Mouse (Mus musculus) cerebellum, adult 2 months (tissue): Measurements from ENCODE around the gene Ndufs7. TPM values are rescaled to one million over a fixed set of nuclear protein-coding genes. Genes with fewer than 3 reads are reported as not detected.
A peak's percentile ranks its signal among the peaks of the same experiment; 100 is the strongest.

Experiments used
- DNase-seq, 2 experiments: peaks; one replicate each; pipeline ENCODE4 v3.0.0; 2021
- H3K27ac ChIP-seq: fragments of 200-500 bp; 2 replicates; pipeline ENCODE4 v1.5.1; 2012; ENCODE audit warnings: low read length, control low read depth, inconsistent platforms; ENCODE audit not compliant: insufficient read depth
- H3K27me3 ChIP-seq: fragments of 200-500 bp; 2 replicates; pipeline ENCODE4 v1.6.1; 2012; ENCODE audit warnings: inconsistent platforms, mild to moderate bottlenecking, low read length, moderate library complexity; ENCODE audit not compliant: control insufficient read depth, insufficient read depth
- H3K4me1 ChIP-seq: fragments of 200-500 bp; 2 replicates; pipeline ENCODE4 v1.6.1; 2011; ENCODE audit warnings: low read length; ENCODE audit not compliant: control insufficient read depth, insufficient read depth
- H3K4me3 ChIP-seq: fragments of 200-500 bp; replicated peaks from 2 replicates; pipeline ENCODE3; 2011; ENCODE audit warnings: mild to moderate bottlenecking, low read depth, low read length, control low read depth; ENCODE audit not compliant: insufficient read depth
- CTCF ChIP-seq: fragments of 200-500 bp; IDR thresholded peaks from 2 replicates; pipeline ENCODE4 v1.5.1; 2011; ENCODE audit warnings: low read depth, mild to moderate bottlenecking, control low read depth, low read length, moderate library complexity, borderline replicate concordance; ENCODE audit not compliant: insufficient read depth
- POLR2A ChIP-seq: fragments of 200-500 bp; IDR thresholded peaks from 2 replicates; pipeline ENCODE4 v1.6.1; 2011; ENCODE audit warnings: low read length, control low read depth, borderline replicate concordance; ENCODE audit not compliant: insufficient read depth
- WGBS: fragments of 180-500 bp; shearing (Covaris S2); methylation state at CpG from one replicate; pipeline ENCODE4 v1.1.7; 2018; 5-methylcytosine and 5-hydroxymethylcytosine counted together
- polyA plus RNA-seq: library from polyadenylated mRNA; depleted of rRNA; stranded (reverse); fragments of >200 nt; gene quantifications from 2 replicates; pipeline ENCODE4 v1.2.3, GENCODE M21; 2012

Gene Ndufs7
- polyA plus RNA-seq, 1 experiment: 668 TPM

DNA sequence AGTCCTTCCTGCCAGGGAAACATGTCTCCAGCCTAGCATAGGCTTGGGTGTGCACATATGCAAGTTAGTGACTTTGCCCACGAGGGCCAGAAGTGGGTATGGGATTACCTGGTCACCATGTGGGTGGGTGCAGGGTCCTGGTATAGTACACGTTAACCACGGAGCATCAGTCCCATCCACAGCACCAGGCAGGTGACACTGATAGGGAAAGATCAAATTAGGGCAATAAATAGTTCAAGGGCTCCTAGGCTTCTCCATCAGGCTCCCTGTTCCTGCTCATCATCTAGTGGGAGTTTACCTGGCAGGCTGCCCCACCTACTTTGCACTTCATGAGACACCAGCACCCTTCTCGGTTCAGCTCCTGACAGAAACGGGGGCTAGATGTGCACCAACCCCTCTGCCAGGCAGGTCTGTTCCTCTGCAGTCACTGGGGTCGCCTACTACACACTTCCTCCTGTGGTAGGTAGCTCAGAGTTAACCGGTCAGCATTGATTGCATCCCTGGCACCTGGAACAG lies 45.9 kb downstream of the Ndufs7 start:
- WGBS: 44% methylated on average over 7 of the region's 7 CpGs
- peaks cover 23% of the 10 kb centered on the region for H3K4me1 ChIP-seq
- no peaks in the 10 kb centered on the region for H3K27me3 ChIP-seq
- no peak for DNase-seq
- H3K27ac ChIP-seq: no peak overlapping the region
- no peak overlapping the region for H3K4me3 ChIP-seq
- TF ChIP-seq POLR2A (no peak), CTCF (no peak)

DNA sequence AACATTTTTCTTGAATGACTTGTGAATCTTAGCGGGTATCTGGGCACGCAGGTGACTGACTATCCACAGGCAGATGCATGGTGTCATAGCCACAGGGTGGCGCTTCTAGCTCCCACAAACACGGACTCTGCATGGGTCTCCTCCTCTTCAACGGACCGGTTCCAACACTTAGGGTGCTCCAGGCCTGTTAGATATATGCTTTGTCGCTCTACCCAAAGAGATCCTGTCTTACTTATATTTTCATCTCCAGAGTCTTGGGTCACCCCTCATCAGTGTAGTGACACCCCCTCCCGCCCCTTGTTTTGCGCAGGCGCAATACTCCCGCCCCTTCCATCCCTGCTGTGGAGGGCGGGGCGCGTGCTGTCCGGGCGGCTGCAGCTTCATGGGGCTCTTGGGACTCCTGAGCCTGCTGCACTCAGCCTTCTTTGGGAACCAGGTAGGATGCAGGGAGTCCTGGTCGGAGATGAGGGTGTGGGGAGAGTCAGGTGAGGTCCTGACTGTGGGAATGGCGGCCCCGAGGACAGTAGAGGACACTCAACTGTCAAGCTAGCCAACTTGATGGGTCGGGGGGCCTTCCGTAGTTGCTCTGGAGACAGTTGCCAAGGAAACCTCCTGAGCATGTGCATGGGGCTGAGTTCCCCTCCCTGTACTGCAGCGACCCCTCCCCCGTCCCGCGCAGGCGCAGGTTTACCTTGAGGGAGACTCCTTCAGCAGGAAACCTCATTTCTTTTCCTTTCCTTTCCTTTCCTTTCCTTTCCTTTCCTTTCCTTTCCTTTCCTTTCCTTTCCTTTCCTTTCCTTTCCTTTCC lies 46.9 kb downstream of the Ndufs7 start, which contains the start of gene Apc2:
Apc2 (plus strand) TSS at position 360 of the 808 bp plus-strand sequence.
- Histone ChIP-seq H3K4me3 (peak within 1 kb of the TSS; percentile 80), H3K27me3 (no peaks in the 10 kb centered on the region), H3K4me1 (peaks cover 29% of the 10 kb centered on the region), H3K27ac (peak within 1 kb of the TSS; percentile 87)
- 1% methylated on average over 26 of the region's 26 CpGs for WGBS
- peak; percentile 83 to 89 for DNase-seq
- peak; percentile 80 for TF ChIP-seq CTCF
- TF ChIP-seq POLR2A: peak; percentile 69; the same call in 1 of the 2 replicates

DNA sequence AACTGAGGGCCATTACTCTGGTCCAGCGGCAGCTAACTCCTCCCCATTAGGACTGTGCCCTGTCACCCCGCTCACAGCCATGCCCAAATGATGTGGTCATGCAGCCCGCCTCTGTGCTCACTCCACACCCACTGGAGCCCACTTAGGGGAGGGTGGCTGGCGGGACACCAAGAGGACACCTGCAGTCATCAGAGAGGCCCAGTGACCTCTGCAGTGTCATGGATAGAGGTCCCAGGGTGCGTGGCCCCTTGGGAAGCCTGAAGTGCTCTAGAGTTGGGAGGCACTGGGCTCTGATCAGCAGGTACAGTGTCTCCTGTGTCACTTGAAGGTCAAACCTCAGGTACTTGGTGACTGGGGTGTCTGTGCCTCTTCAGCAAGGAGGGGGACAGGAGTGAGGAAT lies 47.9 kb downstream of the Ndufs7 start:
- no peak for DNase-seq
- TF ChIP-seq POLR2A (no peak), CTCF (no peak)
- whole genome bisulfite sequencing: 72% methylated on average over 5 of the region's 5 CpGs
- Histone ChIP-seq H3K27ac (peak overlapping the region; percentile 87), H3K27me3 (no peaks in the 10 kb centered on the region), H3K4me3 (peak overlapping the region; percentile 58), H3K4me1 (peaks cover 39% of the 10 kb centered on the region)

DNA sequence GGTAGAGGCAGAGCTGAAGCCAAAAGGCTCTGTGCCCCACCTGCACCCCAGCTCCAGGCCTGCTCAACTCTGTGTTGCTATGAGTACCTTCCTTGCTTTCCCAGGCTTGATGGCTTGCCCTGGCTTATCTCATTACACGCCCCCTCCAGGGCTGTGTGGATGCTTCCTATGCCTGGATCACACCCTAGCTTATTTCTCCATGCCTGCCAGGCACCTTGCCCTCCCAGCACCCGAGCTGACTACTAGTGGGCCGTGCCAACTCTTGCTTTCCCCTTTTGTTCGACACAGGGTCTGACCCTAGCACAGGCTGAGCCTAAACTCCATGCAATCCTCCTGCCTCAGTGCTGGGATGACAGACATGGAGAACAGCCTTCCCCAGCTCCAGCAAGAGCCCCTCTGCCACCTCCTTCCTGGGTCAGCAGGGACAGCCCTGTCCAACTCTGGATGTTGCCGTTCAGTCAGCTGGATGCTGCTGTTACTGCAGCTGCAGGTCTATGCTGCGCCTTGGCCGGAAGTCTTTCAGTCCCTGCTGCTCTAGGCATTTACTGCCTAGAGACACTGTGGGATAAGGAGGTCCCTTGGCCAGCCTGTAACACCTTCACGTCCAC lies 48.7 kb downstream of the Ndufs7 start:
- 18% methylated on average over 8 of the region's 8 CpGs for WGBS
- DNase-seq: no peak
- Histone ChIP-seq H3K4me3 (peak overlapping the region; percentile 58), H3K27me3 (no peaks in the 10 kb centered on the region), H3K4me1 (peaks cover 45% of the 10 kb centered on the region), H3K27ac (peak overlapping the region; percentile 87)
- TF ChIP-seq POLR2A: no peak
- no peak for TF ChIP-seq CTCF

DNA sequence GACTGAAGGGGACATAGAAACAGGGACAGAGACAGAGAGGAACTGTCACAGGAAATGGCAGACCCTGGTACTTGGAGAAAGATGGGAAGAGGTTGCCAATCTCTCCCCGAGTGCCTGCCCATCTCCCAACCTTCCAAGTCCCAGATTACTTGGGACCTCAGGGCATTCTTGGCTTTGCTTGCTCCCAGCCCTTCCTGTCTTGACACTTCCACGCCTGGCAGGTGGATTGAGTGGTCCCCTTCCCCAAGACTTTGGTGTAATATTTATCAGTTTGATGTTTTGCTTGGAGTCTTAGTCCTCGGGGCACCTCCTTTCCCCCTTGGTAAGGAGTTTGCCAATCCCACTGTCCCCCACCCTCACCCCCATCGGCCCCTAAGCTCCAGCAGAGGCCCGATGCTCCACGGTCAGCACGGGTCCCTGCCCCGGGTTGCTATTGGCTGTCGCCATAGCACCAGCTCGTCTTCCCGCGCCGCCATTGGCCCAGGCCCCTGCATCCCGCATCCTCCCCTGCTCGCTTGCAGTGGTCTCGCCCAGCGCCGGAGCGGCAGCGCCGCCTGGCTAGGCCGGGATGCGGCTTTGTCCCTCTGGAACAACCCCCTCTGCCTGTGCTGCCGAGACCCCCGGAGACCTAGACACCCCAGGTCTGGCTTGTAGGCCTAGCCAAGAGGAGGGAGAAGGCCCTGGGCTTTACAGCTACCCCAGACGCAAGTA lies 49.8 kb downstream of the Ndufs7 start:
- peak; percentile 95 to 96 for DNase-seq
- TF ChIP-seq POLR2A (peak; percentile 96), CTCF (no peak)
- Histone ChIP-seq H3K4me1 (peaks cover 45% of the 10 kb centered on the region), H3K4me3 (peak overlapping the region; percentile 97), H3K27me3 (no peaks in the 10 kb centered on the region), H3K27ac (peak overlapping the region; percentile 93)
- 1% methylated on average over 26 of the region's 26 CpGs for WGBS

DNA sequence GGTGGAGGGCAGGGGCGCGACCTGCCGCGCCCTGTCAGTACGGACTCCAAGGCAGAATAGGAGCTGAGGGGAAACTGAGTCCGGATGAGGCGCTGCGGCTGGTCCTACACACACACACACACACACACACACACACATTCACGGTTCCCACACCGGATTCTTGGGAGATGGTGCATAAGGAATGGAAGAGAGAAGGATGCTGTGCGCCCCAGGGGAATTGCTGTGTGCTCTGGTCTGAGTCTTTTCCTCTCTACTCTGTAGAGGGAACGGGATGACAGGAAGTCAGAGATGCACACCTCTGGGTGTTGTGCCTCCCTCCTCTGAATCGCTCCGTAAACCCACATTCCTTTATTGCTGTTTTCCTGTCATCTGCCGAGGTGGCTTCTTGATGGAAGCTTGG lies 50.4 kb downstream of the Ndufs7 start:
- TF ChIP-seq CTCF (no peak), POLR2A (no peak)
- DNase-seq: no peak
- Histone ChIP-seq H3K4me3 (peak overlapping the region; percentile 97), H3K4me1 (peaks cover 45% of the 10 kb centered on the region), H3K27ac (peak overlapping the region; percentile 93), H3K27me3 (no peaks in the 10 kb centered on the region)
- 2% methylated on average over 15 of the region's 15 CpGs for WGBS

DNA sequence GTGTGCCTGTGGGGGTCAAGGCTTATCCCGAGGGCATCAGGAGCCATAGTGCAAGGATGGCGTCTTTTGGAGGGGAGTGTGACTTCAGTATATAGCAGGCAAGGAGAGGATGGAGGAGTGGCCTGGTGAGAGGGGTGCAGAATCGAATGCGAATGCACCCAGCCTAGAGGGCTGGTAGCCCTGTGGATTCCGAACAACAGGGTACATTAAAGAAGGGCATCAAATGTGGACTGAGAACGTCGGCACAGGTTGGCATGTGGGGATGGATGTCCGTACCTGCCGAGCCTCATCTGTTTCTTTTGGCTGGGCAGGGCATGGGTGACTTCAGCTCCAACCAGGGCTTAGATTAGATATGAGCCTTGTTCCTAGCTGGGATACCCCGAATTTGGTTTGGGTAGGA lies 50.9 kb downstream of the Ndufs7 start:
- Histone ChIP-seq H3K27ac (peak overlapping the region; percentile 93), H3K4me1 (peaks cover 43% of the 10 kb centered on the region), H3K4me3 (peak overlapping the region; percentile 97), H3K27me3 (no peaks in the 10 kb centered on the region)
- 0 out of 2 replicates have a peak, but pooled peaks have one; percentile 13 for TF ChIP-seq POLR2A
- TF ChIP-seq CTCF: no peak
- DNase-seq: no peak
- WGBS: 5% methylated on average over 10 of the region's 10 CpGs
